Mouse (Mus musculus): Measurements from ENCODE around the gene Ctf2. TPM values are rescaled to one million over a fixed set of nuclear protein-coding genes. Genes with fewer than 3 reads are reported as not detected.

Ctf2 gene
- polyA plus RNA-seq, 1 experiment = not detected

DNA sequence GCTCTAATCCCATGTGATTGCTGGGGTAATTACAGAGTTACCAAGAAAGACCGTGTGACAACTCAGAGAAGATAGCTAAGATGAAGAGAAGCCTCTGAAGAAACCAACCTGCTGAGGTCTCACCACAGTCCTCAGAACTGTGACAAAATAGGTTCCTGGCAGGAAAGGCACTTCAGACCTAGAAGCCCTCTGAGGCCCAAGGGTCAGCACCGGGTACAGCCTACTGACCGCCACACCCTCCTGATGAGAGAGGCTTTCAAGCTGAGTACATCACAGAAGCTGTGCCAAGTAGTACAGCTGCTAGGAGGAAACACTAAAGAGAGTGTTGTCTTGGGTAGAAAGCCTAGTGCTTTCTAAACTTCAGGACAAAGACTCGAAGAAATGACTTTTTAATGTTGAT, 59.2 kb downstream of the Ctf2 start:
- TF ChIP-seq EP300 (IDR thresholded peaks at IDR 0.05; ENCODE audit: insufficient read depth, low read depth, low read length) = no peak
- TF ChIP-seq POLR2A (IDR thresholded peaks at IDR 0.05; ENCODE audit: insufficient read depth, low read length) = no peak
- TF ChIP-seq CTCF (IDR thresholded peaks at IDR 0.05; ENCODE audit: low read depth, low read length) = no peak

DNA sequence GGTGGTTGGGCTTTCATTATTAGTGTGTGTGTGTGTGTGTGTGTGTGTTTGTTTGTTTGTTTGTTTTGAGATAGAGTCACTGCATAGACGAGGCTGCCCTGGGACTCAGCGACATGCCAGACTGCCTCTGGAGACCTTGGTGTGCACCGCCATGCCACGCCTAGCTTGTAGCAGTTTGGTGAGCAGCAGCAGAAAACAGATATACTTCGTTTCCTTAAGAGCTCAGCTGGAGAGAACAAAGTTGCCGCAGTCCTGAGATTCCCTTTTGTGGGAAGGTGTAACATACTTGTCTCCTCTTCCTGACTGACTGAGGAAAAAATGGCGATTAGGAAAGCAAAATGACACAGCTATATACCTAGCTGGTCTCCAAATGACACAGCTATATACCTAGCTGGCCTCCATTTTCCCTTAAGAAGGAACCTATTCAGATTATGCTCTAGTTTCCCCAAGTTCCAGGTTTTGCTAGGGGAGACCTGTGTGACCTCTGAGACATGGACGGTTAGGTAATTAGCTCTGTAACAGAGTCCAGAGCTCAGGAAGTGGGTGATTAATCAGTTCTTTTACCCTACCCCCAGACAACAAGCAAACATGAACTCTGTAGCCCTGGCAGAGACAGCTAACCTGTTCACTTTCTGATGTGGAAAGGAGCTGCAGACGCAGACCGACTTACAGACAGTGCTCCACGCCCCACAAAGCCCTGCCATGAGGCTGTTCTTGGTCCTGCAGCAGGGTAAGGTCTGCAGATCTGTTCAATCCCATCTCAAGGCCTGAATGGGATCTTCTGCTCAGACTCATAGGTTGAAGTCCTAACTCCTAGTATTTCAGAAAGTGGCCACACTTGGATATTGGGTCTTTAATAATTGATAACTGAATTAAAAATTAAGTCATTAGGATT, 59.8 kb downstream of the Ctf2 start:
- TF ChIP-seq CTCF (IDR thresholded peaks at IDR 0.05; ENCODE audit: low read depth, low read length) = no peak
- TF ChIP-seq EP300 (IDR thresholded peaks at IDR 0.05; ENCODE audit: insufficient read depth, low read depth, low read length) = no peak
- TF ChIP-seq POLR2A (IDR thresholded peaks at IDR 0.05; ENCODE audit: insufficient read depth, low read length) = no peak
- Histone ChIP-seq H3K9ac (ENCODE audit: low read depth, poor library complexity, severe bottlenecking) (no peak overlapping the region), H3K4me1 (ENCODE audit: control insufficient read depth, insufficient read depth, low read length) (no peaks in the 10 kb centered on the region), H3K36me3 (ENCODE audit: control insufficient read depth, insufficient read depth, low read length, poor library complexity, severe bottlenecking) (no peaks in the 10 kb centered on the region), H3K27ac (ENCODE audit: insufficient read depth, low read length) (no peak overlapping the region), H3K9me3 (replicated peaks; ENCODE audit: control insufficient read depth, insufficient read depth, low read length, poor library complexity, severe bottlenecking) (no peaks in the 10 kb centered on the region), H3K4me3 (ENCODE audit: low read depth, low read length) (no peak overlapping the region), H3K27me3 (ENCODE audit: control insufficient read depth, insufficient read depth, low read length, poor library complexity, severe bottlenecking) (no peaks in the 10 kb centered on the region)

More for the DNA sequence above, 59.2 kb downstream of the Ctf2 start:
- Histone ChIP-seq H3K4me1 (ENCODE audit: control insufficient read depth, insufficient read depth, low read length) (no peaks in the 10 kb centered on the region), H3K9me3 (replicated peaks; ENCODE audit: control insufficient read depth, insufficient read depth, low read length, poor library complexity, severe bottlenecking) (no peaks in the 10 kb centered on the region), H3K27me3 (ENCODE audit: control insufficient read depth, insufficient read depth, low read length, poor library complexity, severe bottlenecking) (no peaks in the 10 kb centered on the region), H3K27ac (ENCODE audit: insufficient read depth, low read length) (no peak overlapping the region), H3K9ac (ENCODE audit: low read depth, poor library complexity, severe bottlenecking) (no peak overlapping the region), H3K4me3 (ENCODE audit: low read depth, low read length) (no peak overlapping the region), H3K36me3 (ENCODE audit: control insufficient read depth, insufficient read depth, low read length, poor library complexity, severe bottlenecking) (no peaks in the 10 kb centered on the region)

Other genes with a start within 250 kb of the Ctf2 start
- 106 and 114 TPM in 2 replicates for gene Srcap, start 220.2 kb downstream of the Ctf2 start, polyA plus RNA-seq (2011; ENCODE audit: insufficient read depth, insufficient read length, low read depth, missing spikeins)
- 13.0 and 13.6 TPM in 2 replicates for gene Gm42715, start 212.6 kb downstream of the Ctf2 start, polyA plus RNA-seq (2011; ENCODE audit: insufficient read depth, insufficient read length, low read depth, missing spikeins)
- gene Tmem265, start 170.8 kb downstream of the Ctf2 start, polyA plus RNA-seq (2011; ENCODE audit: insufficient read depth, insufficient read length, low read depth, missing spikeins) = 2.9 and 3.2 TPM in 2 replicates
- gene Phkg2, start 158.8 kb downstream of the Ctf2 start, polyA plus RNA-seq (2011; ENCODE audit: insufficient read depth, insufficient read length, low read depth, missing spikeins) = 38.1 and 44.6 TPM in 2 replicates
- gene Ccdc189, start 143.6 kb downstream of the Ctf2 start, polyA plus RNA-seq (2011; ENCODE audit: insufficient read depth, insufficient read length, low read depth, missing spikeins) = 3.3 and 4.7 TPM in 2 replicates
- gene Rnf40, start 143.4 kb downstream of the Ctf2 start, polyA plus RNA-seq (2011; ENCODE audit: insufficient read depth, insufficient read length, low read depth, missing spikeins) = 39.4 and 41.6 TPM in 2 replicates
- 4.9 and 6.0 TPM in 2 replicates for gene Zfp629, start 116.4 kb downstream of the Ctf2 start, polyA plus RNA-seq (2011; ENCODE audit: insufficient read depth, insufficient read length, low read depth, missing spikeins)
- 48.6 and 49.8 TPM in 2 replicates for gene Bcl7c, start 23.2 kb downstream of the Ctf2 start, polyA plus RNA-seq (2011; ENCODE audit: insufficient read depth, insufficient read length, low read depth, missing spikeins)
- 8.8 and 13.9 TPM in 2 replicates for gene Ctf1, start 19.4 kb downstream of the Ctf2 start, polyA plus RNA-seq (2011; ENCODE audit: insufficient read depth, insufficient read length, low read depth, missing spikeins)
- 55.1 and 58.3 TPM in 2 replicates for gene Fbxl19, start 12.4 kb upstream of the Ctf2 start, polyA plus RNA-seq (2011; ENCODE audit: insufficient read depth, insufficient read length, low read depth, missing spikeins)
- 20.2 and 23.2 TPM in 2 replicates for gene Orai3, start 37.6 kb upstream of the Ctf2 start, polyA plus RNA-seq (2011; ENCODE audit: insufficient read depth, insufficient read length, low read depth, missing spikeins)
- gene Setd1a, start 44.5 kb upstream of the Ctf2 start, polyA plus RNA-seq (2011; ENCODE audit: insufficient read depth, insufficient read length, low read depth, missing spikeins) = 49.1 and 51.7 TPM in 2 replicates
- gene Gm49388, start 53.4 kb upstream of the Ctf2 start, polyA plus RNA-seq (2011; ENCODE audit: insufficient read depth, insufficient read length, low read depth, missing spikeins) = not detected in 2 replicates
- gene Hsd3b7, start 68.4 kb upstream of the Ctf2 start, polyA plus RNA-seq (2011; ENCODE audit: insufficient read depth, insufficient read length, low read depth, missing spikeins) = 7.9 and 11.2 TPM in 2 replicates
- 122 and 126 TPM in 2 replicates for gene Stx4a, start 92.1 kb upstream of the Ctf2 start, polyA plus RNA-seq (2011; ENCODE audit: insufficient read depth, insufficient read length, low read depth, missing spikeins)
- 6.9 and 8.5 TPM in 2 replicates for gene Stx1b, start 92.4 kb upstream of the Ctf2 start, polyA plus RNA-seq (2011; ENCODE audit: insufficient read depth, insufficient read length, low read depth, missing spikeins)
- 42.5 TPM in 2 replicates for gene Zfp646, start 144.1 kb upstream of the Ctf2 start, polyA plus RNA-seq (2011; ENCODE audit: insufficient read depth, insufficient read length, low read depth, missing spikeins)
- 15.3 and 17.1 TPM in 2 replicates for gene Zfp668, start 144.7 kb upstream of the Ctf2 start, polyA plus RNA-seq (2011; ENCODE audit: insufficient read depth, insufficient read length, low read depth, missing spikeins)
- gene Prss53, start 158.8 kb upstream of the Ctf2 start, polyA plus RNA-seq (2011; ENCODE audit: insufficient read depth, insufficient read length, low read depth, missing spikeins) = 0.46 and 0.67 TPM in 2 replicates
- not detected in 2 replicates for gene Gm21974, start 163.3 kb upstream of the Ctf2 start, polyA plus RNA-seq (2011; ENCODE audit: insufficient read depth, insufficient read length, low read depth, missing spikeins)
- 31.8 and 35.1 TPM in 2 replicates for gene Vkorc1, start 163.5 kb upstream of the Ctf2 start, polyA plus RNA-seq (2011; ENCODE audit: insufficient read depth, insufficient read length, low read depth, missing spikeins)
- gene Bckdk, start 171.9 kb upstream of the Ctf2 start, polyA plus RNA-seq (2011; ENCODE audit: insufficient read depth, insufficient read length, low read depth, missing spikeins) = 77.3 and 81.1 TPM in 2 replicates
- gene Kat8, start 180.3 kb upstream of the Ctf2 start, polyA plus RNA-seq (2011; ENCODE audit: insufficient read depth, insufficient read length, low read depth, missing spikeins) = 43.2 and 47.1 TPM in 2 replicates
- 73.0 and 74.5 TPM in 2 replicates for gene Prss8, start 197.9 kb upstream of the Ctf2 start, polyA plus RNA-seq (2011; ENCODE audit: insufficient read depth, insufficient read length, low read depth, missing spikeins)
- gene Prss36, start 214.6 kb upstream of the Ctf2 start, polyA plus RNA-seq (2011; ENCODE audit: insufficient read depth, insufficient read length, low read depth, missing spikeins) = 21.2 and 22.4 TPM in 2 replicates
- gene Fus, start 235.3 kb upstream of the Ctf2 start, polyA plus RNA-seq (2011; ENCODE audit: insufficient read depth, insufficient read length, low read depth, missing spikeins) = 1,572 and 1,655 TPM in 2 replicates

Data from ES-Bruce4 (cell line).